Mouse (Mus musculus): ENCODE data around the gene Arhgap15.

Arhgap15 gene

GRCm38 (mm10) chr2:44029865-44030264, 281.2 kb downstream of the Arhgap15 start:
- no peak for DNase-seq (ENCODE audit: low spot score in 2 of 2)

GRCm38 (mm10) chr2:44039522-44040203, 291.0 kb downstream of the Arhgap15 start:
- no peak for DNase-seq (ENCODE audit: low spot score in 2 of 2)

- no peak for DNase-seq (ENCODE audit: low spot score in 2 of 2)
Observed at GRCm38 (mm10) chr2:44044088-44044487, 295.5 kb downstream of the Arhgap15 start.

- DNase-seq (ENCODE audit: low spot score in 2 of 2) = no peak
Observed at GRCm38 (mm10) chr2:44044634-44045033, 296.0 kb downstream of the Arhgap15 start.

DNA sequence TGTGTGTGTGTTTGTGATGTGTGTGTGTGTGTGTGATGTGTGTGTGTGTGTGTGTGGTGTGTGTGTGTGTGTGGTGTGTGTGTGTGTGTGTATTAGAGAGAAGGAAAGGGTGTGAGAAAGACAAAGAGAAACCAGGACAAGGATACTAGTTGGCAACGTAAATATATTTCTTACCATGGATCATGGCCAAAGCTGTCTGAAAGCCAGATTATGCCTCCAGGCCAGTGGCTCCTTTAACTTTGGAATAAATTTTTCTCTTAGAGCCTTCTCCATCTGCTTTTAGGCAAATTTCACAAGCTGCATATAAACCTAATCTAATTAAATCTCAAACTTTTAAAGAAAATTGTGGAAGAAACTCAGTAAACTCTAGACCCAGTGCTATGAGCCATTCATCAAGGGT, 296.6 kb downstream of the Arhgap15 start:
- no peak for DNase-seq (ENCODE audit: low spot score in 2 of 2)

DNA sequence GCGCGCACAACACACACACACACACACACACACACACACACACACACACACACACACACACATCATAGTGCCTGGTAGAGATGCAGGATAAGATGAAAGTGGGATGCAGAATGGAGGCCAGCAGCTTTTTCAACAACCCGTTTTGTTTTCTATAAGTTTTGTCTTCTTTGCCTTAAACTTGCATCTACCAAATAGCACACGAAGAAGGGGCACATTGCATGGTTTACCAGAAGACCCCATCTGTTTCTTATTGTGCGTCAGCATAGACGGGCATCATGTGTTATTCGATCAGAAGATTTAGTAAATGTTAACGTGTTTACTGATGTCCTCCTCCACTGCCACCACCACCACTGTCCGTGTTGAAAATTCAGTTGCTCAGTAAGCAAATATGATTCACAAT, 311.7 kb downstream of the Arhgap15 start:
- DNase-seq (ENCODE audit: low spot score in 2 of 2) = no peak

GRCm38 (mm10) chr2:44060716-44061115, 312.1 kb downstream of the Arhgap15 start:
- DNase-seq (ENCODE audit: low spot score in 2 of 2) = no peak

DNA sequence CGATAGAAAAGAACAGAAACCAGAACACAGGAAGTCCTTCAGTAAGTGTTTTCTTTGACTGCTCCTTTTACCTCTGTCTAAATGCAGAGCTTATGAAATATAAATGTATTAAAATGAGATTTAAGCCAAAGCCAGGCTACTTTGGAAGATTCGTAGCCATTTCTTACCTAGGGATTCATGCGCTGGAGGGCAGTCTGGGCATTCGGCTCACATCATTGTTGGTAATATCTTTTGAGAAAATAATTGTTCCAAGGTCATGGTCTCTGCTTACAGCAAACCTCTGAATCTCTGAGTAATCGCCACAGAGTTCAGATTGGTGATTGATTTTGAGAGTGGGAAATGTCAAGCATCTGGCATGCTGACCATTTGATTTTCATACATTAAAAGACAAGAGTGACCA, 316.4 kb downstream of the Arhgap15 start:
- no peak for DNase-seq (ENCODE audit: low spot score in 2 of 2)

- DNase-seq (ENCODE audit: low spot score in 2 of 2) = no peak
Observed at GRCm38 (mm10) chr2:44068151-44068840, 319.7 kb downstream of the Arhgap15 start.

DNA sequence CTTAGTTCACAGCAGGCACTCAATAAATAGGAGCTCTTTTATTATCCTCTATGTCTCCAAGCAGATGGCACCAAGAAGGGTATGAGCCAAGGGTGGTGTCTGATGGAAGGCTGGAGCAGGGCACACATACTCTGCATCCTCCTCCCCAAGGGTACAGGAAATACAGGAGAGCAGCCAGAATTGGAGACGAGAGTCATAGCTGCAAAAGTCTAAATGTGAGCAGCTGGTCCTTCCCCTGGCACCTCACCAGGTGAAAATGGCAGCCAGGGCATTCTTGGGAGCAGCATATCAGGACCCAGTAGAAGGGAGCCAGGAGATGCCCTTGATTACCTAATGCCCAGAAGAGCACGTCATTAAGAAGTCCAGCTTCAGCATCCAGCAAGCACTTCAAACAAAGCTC, 320.3 kb downstream of the Arhgap15 start:
- DNase-seq (ENCODE audit: low spot score in 2 of 2) = no peak

GRCm38 (mm10) chr2:44076570-44076969, 327.9 kb downstream of the Arhgap15 start:
- no peak for DNase-seq (ENCODE audit: low spot score in 2 of 2)

DNA sequence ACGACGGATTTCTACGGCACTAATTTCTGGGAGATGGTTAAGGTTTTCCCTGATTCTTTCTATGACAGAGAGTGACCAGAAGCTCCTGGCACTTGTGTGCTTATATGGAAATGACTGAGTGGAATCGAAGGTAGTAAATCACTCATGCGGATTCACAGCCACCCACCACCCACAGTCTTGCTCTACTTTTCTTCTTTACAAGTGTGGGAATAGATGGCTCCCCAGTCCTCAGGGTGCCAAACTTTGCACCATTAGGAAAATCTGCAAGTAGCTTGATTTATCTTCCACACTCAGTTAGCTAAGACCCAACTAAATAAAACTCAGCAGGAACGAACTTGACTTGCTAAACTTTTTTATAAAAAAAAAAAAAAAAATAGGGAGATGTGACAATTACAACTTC, 331.9 kb downstream of the Arhgap15 start:
- no peak for DNase-seq (ENCODE audit: low spot score in 2 of 2)

- DNase-seq (ENCODE audit: low spot score in 2 of 2) = no peak
Observed at GRCm38 (mm10) chr2:44081241-44081640, 332.6 kb downstream of the Arhgap15 start.

GRCm38 (mm10) chr2:44084471-44084870, 335.8 kb downstream of the Arhgap15 start:
- DNase-seq (ENCODE audit: low spot score in 2 of 2) = no peak

DNA sequence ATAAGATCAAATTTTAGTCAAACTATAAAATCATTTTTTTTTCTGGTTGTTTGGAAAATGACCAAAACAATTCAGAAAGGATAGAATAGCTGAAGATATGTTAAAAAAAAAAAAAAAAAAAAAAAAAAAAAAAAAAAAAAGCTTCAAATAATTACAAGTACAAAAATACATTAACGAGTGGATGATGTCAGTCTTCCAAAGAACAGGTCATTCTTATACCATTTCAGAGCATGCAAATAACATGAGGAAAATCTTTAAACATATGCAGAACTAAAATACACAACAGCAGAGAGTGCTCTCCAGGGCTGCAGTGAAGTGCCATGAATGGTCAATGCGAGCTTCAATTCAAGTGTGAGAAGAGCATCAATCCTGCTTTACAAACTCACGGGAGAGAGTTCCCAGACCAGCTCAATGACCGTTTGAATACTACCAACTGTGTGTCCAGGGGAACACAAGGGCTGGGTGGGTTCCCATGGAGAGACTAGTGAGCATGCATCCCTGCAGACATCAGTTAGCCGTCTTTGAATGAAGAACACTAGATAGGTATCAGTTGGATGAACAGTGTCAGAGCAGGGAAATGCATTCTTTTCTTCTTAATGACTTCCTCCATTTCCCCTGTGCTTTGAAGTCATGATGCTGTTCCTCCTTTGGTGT, 337.9 kb downstream of the Arhgap15 start:
- DNase-seq (ENCODE audit: low spot score in 2 of 2) = no peak

GRCm38 (mm10) chr2:44098552-44098951, 349.9 kb downstream of the Arhgap15 start:
- no peak for DNase-seq (ENCODE audit: low spot score in 2 of 2)

DNA sequence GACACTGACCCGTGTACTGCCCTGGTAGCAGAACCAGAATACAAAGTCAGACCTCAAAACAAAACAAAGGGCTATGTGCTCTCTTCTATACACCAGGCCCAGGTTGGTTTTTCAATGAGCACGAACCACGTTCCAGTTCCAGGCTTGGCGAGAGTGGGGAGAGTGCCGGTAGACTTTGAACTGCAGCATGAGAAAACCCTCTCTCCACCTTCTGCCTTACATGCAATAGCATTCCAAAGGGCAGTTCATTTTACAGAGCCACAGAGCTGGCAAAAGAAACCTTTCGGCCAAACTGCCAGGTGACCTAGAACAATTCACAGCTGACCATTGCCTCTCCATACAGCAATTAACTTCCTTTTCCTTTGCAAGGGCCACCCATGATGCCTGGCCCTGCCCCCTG, 353.7 kb downstream of the Arhgap15 start:
- DNase-seq (ENCODE audit: low spot score in 2 of 2) = no peak

DNA sequence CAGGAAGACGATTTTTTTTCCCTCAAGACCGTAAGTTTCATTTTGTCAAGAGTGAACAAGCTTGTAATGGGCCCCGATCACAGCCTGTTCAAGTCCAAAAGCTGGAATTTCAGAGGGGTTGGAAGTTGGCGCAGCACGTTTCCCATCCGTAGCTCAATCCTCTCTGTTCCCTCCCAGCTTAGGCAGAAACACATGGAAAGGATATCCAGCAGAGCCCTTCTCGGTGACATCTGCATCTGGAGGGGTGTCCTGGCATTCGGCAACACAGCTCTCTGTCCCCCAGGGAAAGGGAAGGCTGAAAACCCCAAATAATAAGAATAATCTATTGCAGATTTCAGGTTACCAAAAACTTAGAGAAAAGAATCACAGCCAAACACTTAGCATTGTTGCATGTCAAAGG, 354.7 kb downstream of the Arhgap15 start:
- no peak for DNase-seq (ENCODE audit: low spot score in 2 of 2)

DNA sequence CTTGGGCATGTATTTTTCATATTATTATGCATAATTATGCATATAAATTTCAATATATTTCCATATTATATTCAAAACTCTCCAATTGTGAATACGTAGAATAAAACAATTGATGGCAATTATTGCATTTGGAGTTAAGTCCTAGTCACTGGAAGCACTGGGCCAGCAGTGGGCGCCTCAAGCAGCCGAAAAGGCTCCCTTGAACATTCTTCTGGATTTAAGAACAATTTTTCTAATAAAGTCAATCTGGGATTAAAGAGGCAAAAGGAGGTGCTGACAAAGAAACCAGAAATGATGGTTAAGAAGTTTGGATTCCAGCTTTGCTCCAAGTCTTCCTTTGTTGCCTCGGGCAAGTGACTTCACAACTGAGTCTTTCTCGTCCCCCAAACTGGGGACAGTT, 355.1 kb downstream of the Arhgap15 start:
- no peak for DNase-seq (ENCODE audit: low spot score in 2 of 2)

- no peak for DNase-seq (ENCODE audit: low spot score in 2 of 2)
Observed at GRCm38 (mm10) chr2:44104282-44105197, 355.9 kb downstream of the Arhgap15 start.

GRCm38 (mm10) chr2:44105198-44105555, 356.6 kb downstream of the Arhgap15 start:
- DNase-seq (ENCODE audit: low spot score in 2 of 2) = no peak

DNA sequence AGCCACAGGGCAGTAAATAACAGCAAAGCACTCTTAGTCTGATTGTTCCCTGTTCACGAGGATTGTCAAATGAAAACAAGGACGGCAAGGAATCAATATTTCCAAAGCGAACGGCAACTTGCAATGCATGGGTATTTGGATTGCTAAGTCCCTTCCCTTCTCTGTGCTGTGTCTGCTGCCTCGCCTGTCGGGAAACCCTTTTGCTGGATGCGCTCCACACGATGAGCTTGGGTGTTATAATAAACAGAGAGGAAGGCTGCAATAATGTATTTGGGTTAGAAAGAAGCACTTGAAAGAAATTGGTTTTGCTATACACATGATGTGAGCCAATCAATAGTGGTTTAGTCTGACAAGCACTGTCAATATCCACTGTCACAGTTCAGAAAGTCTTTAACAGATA, 357.7 kb downstream of the Arhgap15 start:
- DNase-seq (ENCODE audit: low spot score in 2 of 2) = no peak
